Mouse (Mus musculus) erythroid progenitor cell, adult 5-6 weeks (primary cell): Measurements from ENCODE around the gene Pacsin3. TPM values are rescaled to one million over a fixed set of nuclear protein-coding genes. Genes with fewer than 3 reads are reported as not detected.
"Not testable (repeated sequence)": the region's sequence is repeated elsewhere in the genome, so short reads cannot be mapped to it uniquely, and the experiment has no call there.

Experiments
- ATAC-seq: replicated peaks from 2 replicates; pipeline ENCODE4 v1.8.0; 2016; ENCODE audit warnings: moderate number of reproducible peaks, mild to moderate bottlenecking, moderate TSS enrichment, inconsistent platforms; ENCODE audit not compliant: poor library complexity, low FRiP score, severe bottlenecking
- total RNA-seq, 2 experiments: library from RNA; stranded (forward) in 1 of 2; stranded (reverse) in 1 of 2; fragments of 150-400 nt in 1 of 2; fragments of 186-747, 209-891 nt in 1 of 2; gene quantifications; 2 replicates each; pipeline versions ENCODE4 v1.2.3 to v1.2.4; 2015 to 2017; ENCODE audit warnings: low replicate concordance in 2 of 2

The Pacsin3 gene
- total RNA-seq (2015; ENCODE audit: low replicate concordance): not detected in 2 replicates
- not detected in 2 replicates for total RNA-seq (2017; ENCODE audit: low replicate concordance)

GRCm38 (mm10) chr2:91255661-91256150, at the start of gene Pacsin3:
Gene Pacsin3, plus strand, starts transcription at chr2:91255954.
- ATAC-seq: no peak

GRCm38 (mm10) chr2:91206254-91206775, 49.4 kb upstream of the Pacsin3 start:
- no peak for ATAC-seq

GRCm38 (mm10) chr2:91213311-91213710, 42.4 kb upstream of the Pacsin3 start:
- ATAC-seq: no peak

- ATAC-seq: no peak
Observed at GRCm38 (mm10) chr2:91217032-91217431, 38.7 kb upstream of the Pacsin3 start.

GRCm38 (mm10) chr2:91220501-91220900, 35.3 kb upstream of the Pacsin3 start:
- no peak for ATAC-seq

- no peak for ATAC-seq
Observed at GRCm38 (mm10) chr2:91223614-91224013, 32.1 kb upstream of the Pacsin3 start.

- no peak for ATAC-seq
Observed at GRCm38 (mm10) chr2:91229735-91230134, 26.0 kb upstream of the Pacsin3 start.

GRCm38 (mm10) chr2:91236601-91237510, 18.9 kb upstream of the Pacsin3 start, which contains the start of gene Ddb2:
Gene Ddb2, minus strand, starts transcription at chr2:91236982.
- peak; percentile 96 for ATAC-seq

- not testable (repeated sequence) for ATAC-seq
Observed at GRCm38 (mm10) chr2:91237511-91238080, 18.2 kb upstream of the Pacsin3 start.

- no peak for ATAC-seq
Observed at GRCm38 (mm10) chr2:91242547-91242946, 13.2 kb upstream of the Pacsin3 start.

GRCm38 (mm10) chr2:91243416-91243815, 12.3 kb upstream of the Pacsin3 start:
- ATAC-seq: no peak

- ATAC-seq: peak; percentile 73
Observed at GRCm38 (mm10) chr2:91244557-91245228, 11.1 kb upstream of the Pacsin3 start.

- ATAC-seq: no peak
Observed at GRCm38 (mm10) chr2:91248366-91248765, 7.4 kb upstream of the Pacsin3 start.

- ATAC-seq: no peak
Observed at GRCm38 (mm10) chr2:91252001-91252400, 3.8 kb upstream of the Pacsin3 start.

- ATAC-seq: no peak
Observed at GRCm38 (mm10) chr2:91252512-91252911, 3.2 kb upstream of the Pacsin3 start.

GRCm38 (mm10) chr2:91254725-91255380, 901 bp upstream of the Pacsin3 start:
- ATAC-seq: no peak

- no peak for ATAC-seq
Observed at GRCm38 (mm10) chr2:91256256-91257125, 737 bp downstream of the Pacsin3 start.

- ATAC-seq: no peak
Observed at GRCm38 (mm10) chr2:91257126-91257980, 1.6 kb downstream of the Pacsin3 start.
